Mouse (Mus musculus): Measurements from ENCODE around the gene Bcl2l13.

DNA sequence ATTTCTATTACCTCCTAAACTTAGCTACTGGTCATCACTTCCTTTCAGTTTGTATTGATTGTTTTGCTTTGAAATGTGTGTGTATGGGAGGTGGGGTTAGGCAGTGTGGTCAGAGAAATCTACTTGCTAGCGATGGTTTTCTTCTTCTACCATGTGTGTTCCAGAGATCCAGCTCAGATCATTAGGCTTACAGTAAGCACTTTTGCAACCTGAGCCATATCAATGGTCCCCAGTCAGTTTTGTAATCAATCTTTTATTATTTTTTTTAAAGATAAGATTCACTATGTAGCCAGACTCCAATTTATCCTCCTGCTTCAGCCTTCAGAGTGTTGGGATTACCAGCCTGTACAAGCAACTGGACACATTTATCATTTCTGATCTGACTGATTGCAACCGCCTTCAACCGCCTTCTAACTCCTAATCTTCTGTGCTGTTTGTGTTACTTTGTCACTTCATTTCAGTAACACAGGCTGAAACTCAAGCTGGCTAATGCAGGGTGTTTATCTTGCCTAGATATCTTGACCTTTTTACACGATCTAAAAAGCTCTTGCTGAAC is 1.2 kb upstream of the Bcl2l13 start:
- TF ChIP-seq CTCF (IDR thresholded peaks at IDR 0.05; ENCODE audit: control insufficient read depth, insufficient read depth, insufficient replicate concordance, low read depth, low read length), result no peak
- no peak for TF ChIP-seq POLR2A (IDR thresholded peaks at IDR 0.05; ENCODE audit: control insufficient read depth, low read depth, low read length)
